Mouse (Mus musculus): ENCODE results near the gene Cytip. TPM values are rescaled to one million over a fixed set of nuclear protein-coding genes. Genes with fewer than 3 reads are reported as not detected.

Gene Cytip
- total RNA-seq, 1 experiment from 2014 or later, result 1,108 TPM

DNA sequence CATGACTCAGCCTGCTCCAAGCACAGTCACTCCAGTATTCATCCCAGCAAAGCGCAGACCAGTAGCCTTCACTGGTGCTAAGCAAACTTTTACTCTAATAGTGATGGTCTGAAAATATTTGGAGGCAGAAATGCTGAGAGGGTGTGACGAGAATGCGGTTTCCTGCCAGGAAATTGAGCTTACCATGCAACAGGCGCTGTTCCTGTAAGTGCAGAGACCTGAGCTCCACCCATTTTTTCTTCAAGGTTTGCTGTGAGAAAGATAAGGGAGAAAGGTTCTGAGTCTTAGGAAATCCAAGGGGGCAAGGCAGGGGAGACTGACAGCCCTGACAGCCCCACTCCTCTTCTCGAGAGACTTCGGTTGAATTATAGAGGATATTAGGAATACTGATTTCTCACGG lies 57.7 kb downstream of the Cytip start:
- peak; percentile 71 for ATAC-seq (replicated peaks; ENCODE audit: insufficient number of reproducible peaks, low FRiP score, low TSS enrichment, poor library complexity, severe bottlenecking)

GRCm38 (mm10) chr2:58136526-58136925 lies 58.8 kb downstream of the Cytip start:
- ATAC-seq (replicated peaks; ENCODE audit: insufficient number of reproducible peaks, low FRiP score, low TSS enrichment, poor library complexity, severe bottlenecking), result no peak

DNA sequence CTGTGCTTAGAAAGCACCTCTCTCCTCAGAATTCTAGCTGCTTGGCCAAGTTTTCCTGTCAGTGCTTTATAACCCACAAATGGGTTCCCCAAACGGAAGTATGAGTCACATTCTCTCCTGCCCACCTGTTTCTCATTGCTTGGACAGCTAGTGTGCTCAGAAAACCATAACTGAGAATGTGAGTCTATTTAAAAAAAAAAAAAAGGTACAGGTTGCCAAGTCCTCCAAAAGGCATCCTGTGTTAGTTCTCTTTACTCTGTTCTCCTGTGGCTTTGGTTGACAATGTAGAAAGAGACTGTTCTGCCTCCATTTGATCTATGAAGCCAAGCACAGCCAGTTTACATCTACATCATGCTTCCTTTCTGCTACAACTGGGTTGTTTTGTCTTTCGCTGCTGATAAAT lies 60.3 kb downstream of the Cytip start:
- no peak for ATAC-seq (replicated peaks; ENCODE audit: insufficient number of reproducible peaks, low FRiP score, low TSS enrichment, poor library complexity, severe bottlenecking)

DNA sequence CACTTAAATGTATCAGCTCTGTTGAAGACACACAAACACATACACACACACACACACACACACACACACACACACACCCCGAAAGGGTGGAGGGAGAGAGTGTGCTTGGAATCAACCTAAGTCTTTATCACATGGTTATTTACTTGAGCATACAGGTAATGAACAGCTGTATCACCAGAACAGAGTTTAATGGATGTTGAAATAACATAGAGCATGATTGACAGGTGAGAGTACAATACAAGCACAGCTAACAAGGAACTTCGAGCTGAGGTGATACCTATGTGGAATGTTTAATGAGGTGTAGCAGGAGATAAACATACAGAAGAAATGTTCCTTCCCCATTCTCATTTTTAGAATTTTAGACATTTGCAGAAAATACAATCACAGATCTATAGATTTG lies 62.7 kb downstream of the Cytip start:
- no peak for ATAC-seq (replicated peaks; ENCODE audit: insufficient number of reproducible peaks, low FRiP score, low TSS enrichment, poor library complexity, severe bottlenecking)

DNA sequence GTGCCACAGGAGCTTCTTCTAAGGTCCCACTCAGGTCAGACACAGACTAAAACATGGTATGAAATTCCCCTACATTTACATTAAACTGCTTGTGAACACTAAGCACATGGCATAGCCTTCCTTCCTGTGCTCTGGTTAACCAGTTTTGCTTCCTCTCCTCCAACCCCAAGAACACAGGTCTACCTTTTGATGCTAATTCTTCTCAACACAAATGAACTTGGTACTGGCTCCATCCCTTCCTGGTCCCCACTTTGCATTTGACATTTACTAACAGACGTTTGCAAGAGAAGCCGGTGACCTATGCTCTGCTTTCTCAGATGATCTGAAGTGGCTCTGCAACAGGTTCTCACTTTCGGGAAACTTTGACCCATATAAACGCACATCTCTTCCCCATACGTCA lies 65.4 kb downstream of the Cytip start:
- peak; percentile 72 for ATAC-seq (replicated peaks; ENCODE audit: insufficient number of reproducible peaks, low FRiP score, low TSS enrichment, poor library complexity, severe bottlenecking)

- no peak for ATAC-seq (replicated peaks; ENCODE audit: insufficient number of reproducible peaks, low FRiP score, low TSS enrichment, poor library complexity, severe bottlenecking)
Measured at GRCm38 (mm10) chr2:58111105-58111504, 84.2 kb downstream of the Cytip start.

DNA sequence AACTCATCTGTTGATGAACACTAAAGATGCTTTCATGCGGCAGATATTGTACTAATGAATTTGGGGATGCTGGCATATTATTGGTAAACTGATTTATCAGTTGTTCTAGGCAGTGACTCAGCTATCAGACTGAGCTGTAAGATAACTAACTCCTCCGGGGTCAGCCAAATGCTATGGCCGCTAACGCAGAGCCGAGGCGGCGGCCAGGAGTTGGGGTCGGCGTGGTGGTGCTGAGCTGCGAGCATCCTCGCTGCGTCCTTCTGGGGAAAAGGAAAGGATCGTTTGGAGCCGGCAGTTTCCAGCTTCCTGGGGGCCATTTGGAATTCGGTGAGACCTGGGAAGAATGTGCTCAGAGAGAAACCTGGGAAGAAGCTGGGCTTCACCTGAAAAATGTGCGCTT lies 87.4 kb downstream of the Cytip start:
- peak; percentile 65; the same call in 1 of the 2 replicates for ATAC-seq (replicated peaks; ENCODE audit: insufficient number of reproducible peaks, low FRiP score, low TSS enrichment, poor library complexity, severe bottlenecking)

DNA sequence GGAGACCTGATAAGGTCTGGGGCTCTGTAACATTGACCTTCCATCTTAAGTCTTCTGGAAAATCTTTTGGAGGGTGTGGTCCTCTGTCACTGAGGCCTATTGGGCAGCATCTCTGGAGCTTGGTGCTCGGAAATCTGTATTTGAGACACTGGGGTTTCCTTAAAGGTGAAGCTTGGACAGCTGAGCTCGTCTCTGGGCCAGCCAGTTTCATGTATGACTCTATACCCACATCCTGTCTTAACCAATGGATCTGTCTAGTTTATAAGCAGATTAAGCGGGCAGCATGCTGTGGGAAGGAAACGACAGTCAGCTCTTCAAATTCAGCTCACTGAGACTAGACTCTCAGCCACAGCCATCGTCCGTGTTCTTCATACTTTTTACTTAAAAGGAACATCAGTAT lies 88.3 kb downstream of the Cytip start:
- no peak for ATAC-seq (replicated peaks; ENCODE audit: insufficient number of reproducible peaks, low FRiP score, low TSS enrichment, poor library complexity, severe bottlenecking)

- ATAC-seq (replicated peaks; ENCODE audit: insufficient number of reproducible peaks, low FRiP score, low TSS enrichment, poor library complexity, severe bottlenecking), result no peak
Measured at GRCm38 (mm10) chr2:58094818-58095217, 100.5 kb downstream of the Cytip start.

DNA sequence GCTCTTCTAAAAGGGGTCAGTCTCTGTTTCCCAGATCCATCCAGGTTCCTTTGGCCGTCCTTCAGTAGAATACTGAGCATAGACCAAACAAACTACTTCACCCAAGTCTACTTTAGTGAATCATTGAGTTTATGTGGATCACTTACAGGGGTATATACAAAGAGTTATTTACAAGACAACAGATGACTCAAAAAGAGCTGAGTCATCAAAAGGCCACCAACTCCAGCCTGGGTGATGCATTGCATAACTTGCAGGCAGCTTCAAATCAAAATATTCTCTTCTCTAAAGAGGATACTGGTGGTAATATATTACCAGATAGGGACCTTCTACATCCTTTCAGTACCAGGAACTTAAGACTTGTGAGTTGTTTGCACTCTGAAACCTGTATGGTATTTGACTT lies 108.9 kb downstream of the Cytip start:
- no peak for ATAC-seq (replicated peaks; ENCODE audit: insufficient number of reproducible peaks, low FRiP score, low TSS enrichment, poor library complexity, severe bottlenecking)

DNA sequence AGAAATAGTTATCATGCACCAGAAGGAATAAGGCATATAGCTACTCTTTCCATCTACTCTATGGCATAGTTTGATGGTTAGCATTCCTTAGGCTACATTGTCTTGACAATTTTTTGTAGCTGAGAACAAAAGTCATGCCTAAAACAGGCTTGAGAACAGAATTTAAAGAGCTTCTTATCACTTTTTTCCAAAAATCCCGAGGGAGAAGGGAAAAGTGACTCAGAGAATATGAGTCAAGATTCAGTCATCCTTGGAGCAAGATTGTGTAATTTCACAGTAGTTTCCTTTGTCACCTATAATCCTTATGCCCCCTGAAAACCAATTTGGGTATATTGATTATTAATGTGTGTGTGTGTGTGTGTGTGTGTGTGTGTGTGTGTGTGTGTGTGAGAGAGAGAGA lies 115.5 kb downstream of the Cytip start:
- no peak for ATAC-seq (replicated peaks; ENCODE audit: insufficient number of reproducible peaks, low FRiP score, low TSS enrichment, poor library complexity, severe bottlenecking)

Other genes with a start within 250 kb of the Cytip start
- not detected in 3 replicates for gene Galnt5, start 197.6 kb downstream of the Cytip start, total RNA-seq (2017)
- not detected in 3 replicates for gene Ermn, start 142.7 kb downstream of the Cytip start, total RNA-seq (2017)
- gene Acvr1c, start 162.4 kb upstream of the Cytip start, total RNA-seq (2017), result 0.19 to 0.48 TPM (median 0.32 TPM) in 3 replicates

Measured in monocyte, adult 5-6 weeks (primary cell).